Mouse (Mus musculus) regulatory T cell (primary cell): ENCODE measurements around the gene Upk3a.

ENCODE experiments used
- in situ Hi-C: fragments of 300-600 bp; cut with MboI, MseI; formaldehyde crosslinking; loops from one replicate; pipeline ENCODE4 v1.15.1; 2025; ENCODE audit warnings: high pct_unique_total_duplicates

Upk3a gene

DNA sequence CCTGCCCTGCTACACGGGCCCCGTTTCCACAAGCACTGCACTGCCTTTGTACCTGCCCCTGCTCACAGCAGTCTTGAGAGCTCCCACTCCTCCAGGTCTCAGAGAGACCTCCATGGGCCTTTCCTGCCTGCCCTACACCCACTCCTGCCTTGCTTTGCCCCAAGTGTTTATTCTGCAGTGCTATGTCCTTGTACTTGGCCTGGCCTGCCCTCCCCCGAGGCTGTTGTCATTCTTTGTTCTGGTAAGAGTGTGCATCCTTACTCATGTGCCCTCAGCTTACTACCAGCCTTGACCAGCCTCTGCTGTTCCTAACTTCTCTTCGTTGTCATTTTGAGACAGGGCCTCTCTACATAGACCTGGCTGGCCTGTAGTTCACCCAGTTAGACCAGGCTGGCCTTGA, 30.9 kb downstream of the Upk3a start:
- in situ Hi-C loops = no loop called here

DNA sequence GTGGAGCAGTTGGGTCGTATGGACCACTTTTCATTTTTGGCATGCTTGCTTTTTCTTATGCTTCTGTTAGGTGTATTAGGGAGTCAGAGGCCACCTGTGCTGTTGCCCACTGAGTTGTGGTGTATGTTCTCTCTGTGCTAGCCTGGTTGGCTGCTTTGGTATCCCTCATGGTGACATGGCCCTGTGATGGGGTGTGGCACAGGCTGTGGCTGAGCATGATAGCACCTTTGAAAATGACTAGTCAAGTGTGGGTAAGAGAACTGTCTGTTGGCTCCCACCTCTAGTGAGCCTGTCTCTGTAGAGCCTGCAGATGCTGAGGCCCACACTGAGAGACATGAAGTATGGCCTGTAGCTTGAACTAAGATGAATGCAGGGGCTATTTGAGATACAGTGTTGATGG, 32.8 kb downstream of the Upk3a start:
- in situ Hi-C loops = no loop called here

DNA sequence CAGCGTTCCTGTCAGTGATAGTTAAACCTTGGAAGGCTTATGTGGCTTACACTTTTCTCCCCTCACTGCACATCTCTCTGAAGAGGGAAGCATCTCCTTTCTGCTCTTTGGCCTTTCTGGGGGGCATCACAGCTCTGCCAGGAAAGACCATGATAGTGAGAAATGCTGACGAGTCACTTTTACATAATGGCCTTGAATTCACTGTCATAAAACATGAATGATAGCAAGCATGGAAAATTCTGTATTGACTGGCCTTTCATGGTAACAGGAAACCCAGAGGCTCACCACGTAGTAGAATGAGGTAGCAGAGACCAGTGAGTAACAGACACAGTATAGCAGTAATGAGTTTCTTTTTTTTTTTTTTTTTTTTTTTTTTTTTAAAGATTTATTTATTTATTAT, 37.2 kb downstream of the Upk3a start:
- in situ Hi-C loops = no loop called here

DNA sequence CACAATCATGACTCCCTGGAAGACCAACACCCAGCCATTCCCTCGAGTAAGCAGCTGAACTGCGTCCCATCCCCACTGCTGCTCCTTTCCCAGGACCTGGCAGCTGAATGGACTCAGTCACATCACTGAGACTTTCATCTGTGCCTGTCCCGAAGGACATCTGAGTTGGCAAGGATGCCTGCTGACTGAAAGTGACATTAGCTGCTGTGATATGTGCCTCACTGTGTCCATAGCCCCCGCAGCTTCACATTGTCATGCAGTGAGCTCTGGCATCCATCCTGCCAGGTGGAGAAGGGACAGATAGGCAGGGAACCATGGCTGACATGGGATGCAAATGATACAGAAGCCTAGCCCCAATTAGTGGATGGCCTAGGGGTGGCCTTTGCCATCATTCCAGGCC, 38.2 kb downstream of the Upk3a start:
- in situ Hi-C loops = no loop called here

DNA sequence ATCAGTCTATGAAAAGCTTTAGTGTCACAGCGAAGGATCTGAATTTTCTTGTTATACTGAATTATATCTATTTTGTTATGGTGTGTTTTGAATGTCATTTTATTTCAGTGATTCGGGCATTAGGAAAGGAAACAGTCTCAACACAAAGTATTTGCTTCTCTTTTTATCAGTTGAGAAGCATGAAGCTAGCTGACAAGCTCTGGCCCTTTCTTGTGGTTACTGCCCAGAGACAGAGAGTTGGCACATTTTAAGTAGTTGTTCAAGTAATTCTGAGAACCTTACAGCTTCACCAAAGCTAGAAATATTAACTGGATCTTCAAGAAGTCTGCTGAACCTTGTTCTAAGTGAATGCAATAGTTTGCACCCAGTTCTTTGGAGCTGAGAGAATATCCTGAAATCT, 46.5 kb downstream of the Upk3a start:
- in situ Hi-C loops = no loop called here

DNA sequence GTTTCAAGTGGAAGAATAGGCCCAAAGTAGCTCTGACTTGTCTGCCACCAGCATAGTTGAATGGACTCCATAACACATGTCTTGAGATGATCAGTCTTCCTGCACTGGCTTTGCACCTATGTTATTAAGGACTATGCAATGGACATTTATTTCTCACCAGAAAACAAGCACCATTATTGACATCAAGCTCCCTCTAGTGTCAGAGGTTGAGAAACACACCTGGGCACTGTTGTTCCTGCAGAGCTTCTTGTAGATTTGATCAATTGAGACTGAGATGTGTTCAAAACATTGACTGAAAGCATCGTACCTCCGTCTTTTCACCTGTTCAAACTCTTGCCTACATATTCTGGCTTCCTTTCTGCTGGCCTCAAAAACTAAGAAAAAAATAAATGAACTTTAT, 53.6 kb downstream of the Upk3a start:
- in situ Hi-C loops = loop anchor here (5.0 kb wide), 1 partner anchor 73 kb away; no protein-coding TSS in a partner anchor
